Mouse (Mus musculus) forebrain, embryonic 11.5 days (tissue): ENCODE data around the gene Togaram1. TPM values are rescaled to one million over a fixed set of nuclear protein-coding genes. Genes with fewer than 3 reads are reported as not detected.

Source experiments
- ATAC-seq: fragments of 200-750 bp; cut with Nextera tagmentation; replicated peaks from 2 replicates; pipeline ENCODE4 v1.8.0; 2017; ENCODE audit warnings: moderate TSS enrichment; ENCODE audit not compliant: low FRiP score
- DNase-seq: peaks from one replicate; pipeline ENCODE4 v3.0.0-alpha.2; 2017; ENCODE audit warnings: low spot score
- H3K27ac ChIP-seq: fragments of 300-500 bp; sonication (generic); 2 replicates; pipeline ENCODE4 v1.5.1; 2014; ENCODE audit warnings: low read depth, low read length
- H3K27me3 ChIP-seq: fragments of 300-500 bp; sonication (generic); 2 replicates; pipeline ENCODE4 v1.6.1; 2014; ENCODE audit warnings: mild to moderate bottlenecking, low read length, mixed read lengths; ENCODE audit not compliant: control insufficient read depth, insufficient read depth
- H3K36me3 ChIP-seq: fragments of 300-500 bp; sonication (generic); 2 replicates; pipeline ENCODE4 v1.6.1; 2014; ENCODE audit warnings: mild to moderate bottlenecking, low read length, moderate library complexity, mixed read lengths; ENCODE audit not compliant: control insufficient read depth, insufficient read depth
- H3K4me1 ChIP-seq: fragments of 300-500 bp; sonication (generic); replicated peaks from 2 replicates; pipeline ENCODE4 v1.6.1; 2014; ENCODE audit warnings: low read length, mixed read lengths; ENCODE audit not compliant: control insufficient read depth, insufficient read depth
- H3K4me2 ChIP-seq: fragments of 300-500 bp; sonication (generic); 2 replicates; pipeline ENCODE4 v1.6.1; 2014; ENCODE audit warnings: low read depth, mild to moderate bottlenecking, low read length, moderate library complexity, mixed read lengths; ENCODE audit not compliant: severe bottlenecking
- H3K4me3 ChIP-seq: fragments of 300-500 bp; sonication (generic); 2 replicates; pipeline ENCODE4 v1.5.1; 2014; ENCODE audit warnings: low read depth, low read length
- H3K9ac ChIP-seq: fragments of 300-500 bp; sonication (generic); 2 replicates; pipeline ENCODE4 v1.6.1; 2014; ENCODE audit warnings: low read length
- H3K9me3 ChIP-seq: fragments of 300-500 bp; sonication (generic); 2 replicates; pipeline ENCODE4 v1.6.1; 2016; ENCODE audit warnings: low read length, mixed read lengths; ENCODE audit not compliant: control insufficient read depth
- WGBS: fragments of 180-500 bp; shearing (Covaris S2); extraction: QIAGEN DNeasy Blood & Tissue Kit; methylation state at CpG from one replicate; pipeline ENCODE4 v1.1.7; 2014; 5-methylcytosine and 5-hydroxymethylcytosine counted together
- polyA plus RNA-seq: library from polyadenylated mRNA; unstranded; fragments of >200 nt; fragmentation: Nextera tagmentation; extraction: Ambion mirVana; gene quantifications from 2 replicates; pipeline ENCODE4 v1.2.1, GENCODE M21; 2014

Gene Togaram1
- polyA plus RNA-seq, 1 experiment from 2014 or later: 26.5 TPM

GRCm38 (mm10) chr12:65035839-65036189 lies 70.2 kb downstream of the Togaram1 start:
- Histone ChIP-seq H3K4me3 (peak overlapping the region; percentile 62), H3K36me3 (no peaks in the 10 kb centered on the region), H3K9me3 (no peaks in the 10 kb centered on the region), H3K9ac (peak overlapping the region; percentile 32; the same call in 1 of the 2 replicates), H3K4me2 (peak overlapping the region; percentile 57; the same call in 1 of the 2 replicates), H3K4me1 (0 out of 2 replicates have a peak, but pooled peaks cover 2% of the 10 kb centered on the region), H3K27me3 (no peaks in the 10 kb centered on the region), H3K27ac (no peak overlapping the region)
- DNase-seq: no peak
- WGBS: 50% methylated on average over 8 of the region's 8 CpGs
- no peak; the same call in 1 of the 2 replicates for ATAC-seq

GRCm38 (mm10) chr12:65036190-65036870 lies 70.7 kb downstream of the Togaram1 start, which contains the start of gene Prpf39:
Gene Prpf39 (plus strand): TSS chr12:65036333.
- under 1% methylated on average over 63 of the region's 65 CpGs for WGBS

GRCm38 (mm10) chr12:65036892-65037545 lies 71.4 kb downstream of the Togaram1 start:
- H3K4me3 ChIP-seq: peak overlapping the region; percentile 62
- H3K4me1 ChIP-seq: 0 out of 2 replicates have a peak, but pooled peaks cover 2% of the 10 kb centered on the region
- H3K9ac ChIP-seq: peak overlapping the region; percentile 76
- H3K27ac ChIP-seq: no peak overlapping the region
- no peak for ATAC-seq
- H3K36me3 ChIP-seq: no peaks in the 10 kb centered on the region
- H3K27me3 ChIP-seq: no peaks in the 10 kb centered on the region
- 22% methylated on average over 18 of the region's 18 CpGs for WGBS
- no peaks in the 10 kb centered on the region for H3K9me3 ChIP-seq
- H3K4me2 ChIP-seq: peak overlapping the region; percentile 57
- no peak for DNase-seq

More at GRCm38 (mm10) chr12:65036190-65036870, 70.7 kb downstream of the Togaram1 start, which contains the start of gene Prpf39:
- H3K9ac ChIP-seq: peak within 1 kb of the TSS; percentile 76
- H3K27me3 ChIP-seq: no peaks in the 10 kb centered on the region
- H3K27ac ChIP-seq: peak within 1 kb of the TSS; percentile 31
- no peaks in the 10 kb centered on the region for H3K36me3 ChIP-seq
- peak within 1 kb of the TSS; percentile 57 for H3K4me2 ChIP-seq
- H3K4me1 ChIP-seq: 0 out of 2 replicates have a peak, but pooled peaks cover 2% of the 10 kb centered on the region
- H3K4me3 ChIP-seq: peak within 1 kb of the TSS; percentile 62
- peak; percentile 93 for DNase-seq
- ATAC-seq: peak; percentile 96
- no peaks in the 10 kb centered on the region for H3K9me3 ChIP-seq

- Histone ChIP-seq H3K9ac (no peak overlapping the region), H3K4me2 (peak overlapping the region; percentile 57), H3K4me1 (0 out of 2 replicates have a peak, but pooled peaks cover 2% of the 10 kb centered on the region), H3K27ac (no peak overlapping the region), H3K36me3 (no peaks in the 10 kb centered on the region), H3K27me3 (no peaks in the 10 kb centered on the region), H3K9me3 (no peaks in the 10 kb centered on the region), H3K4me3 (peak overlapping the region; percentile 62)
- no peak for DNase-seq
- ATAC-seq: no peak
- WGBS: 60% methylated on average over 4 of the region's 4 CpGs
Observed at GRCm38 (mm10) chr12:65037546-65037937, 71.9 kb downstream of the Togaram1 start.

- no peak overlapping the region for H3K9ac ChIP-seq
- H3K27ac ChIP-seq: no peak overlapping the region
- no peak overlapping the region for H3K4me3 ChIP-seq
- H3K4me2 ChIP-seq: no peak overlapping the region
- no peak for ATAC-seq
- no peaks in the 10 kb centered on the region for H3K27me3 ChIP-seq
- H3K36me3 ChIP-seq: no peaks in the 10 kb centered on the region; the same call in 1 of the 2 replicates
- no peaks in the 10 kb centered on the region for H3K9me3 ChIP-seq
- H3K4me1 ChIP-seq: no peaks in the 10 kb centered on the region
- no peak for DNase-seq
Observed at GRCm38 (mm10) chr12:65048799-65049198, 83.2 kb downstream of the Togaram1 start.

GRCm38 (mm10) chr12:65058203-65058602 lies 92.6 kb downstream of the Togaram1 start:
- DNase-seq (no peak), ATAC-seq (no peak)
- H3K27me3 ChIP-seq: no peaks in the 10 kb centered on the region
- H3K27ac ChIP-seq: no peak overlapping the region
- H3K4me1 ChIP-seq: no peaks in the 10 kb centered on the region
- no peak overlapping the region for H3K4me3 ChIP-seq
- H3K9ac ChIP-seq: no peak overlapping the region
- H3K36me3 ChIP-seq: no peaks in the 10 kb centered on the region; the same call in 1 of the 2 replicates
- no peaks in the 10 kb centered on the region for H3K9me3 ChIP-seq
- WGBS: 85% methylated on average over 2 of the region's 2 CpGs
- H3K4me2 ChIP-seq: no peak overlapping the region

GRCm38 (mm10) chr12:65061082-65061481 lies 95.5 kb downstream of the Togaram1 start:
- DNase-seq (no peak), ATAC-seq (no peak)
- Histone ChIP-seq H3K4me1 (no peaks in the 10 kb centered on the region), H3K36me3 (peaks cover 4% of the 10 kb centered on the region; the same call in 1 of the 2 replicates), H3K4me3 (no peak overlapping the region), H3K9me3 (no peaks in the 10 kb centered on the region), H3K27ac (no peak overlapping the region), H3K27me3 (no peaks in the 10 kb centered on the region), H3K9ac (no peak overlapping the region), H3K4me2 (no peak overlapping the region)

GRCm38 (mm10) chr12:65065241-65065640 lies 99.6 kb downstream of the Togaram1 start:
- Histone ChIP-seq H3K4me1 (no peaks in the 10 kb centered on the region), H3K4me2 (no peak overlapping the region), H3K36me3 (peaks cover 8% of the 10 kb centered on the region), H3K27ac (no peak overlapping the region), H3K4me3 (no peak overlapping the region), H3K27me3 (no peaks in the 10 kb centered on the region), H3K9me3 (no peaks in the 10 kb centered on the region), H3K9ac (no peak overlapping the region)
- WGBS: 88% methylated on average over 2 of the region's 2 CpGs
- no peak for DNase-seq
- no peak for ATAC-seq
